Mouse (Mus musculus): ENCODE measurements around the gene Arhgef12. TPM values are rescaled to one million over a fixed set of nuclear protein-coding genes. Genes with fewer than 3 reads are reported as not detected.

The Arhgef12 gene
- polyA plus RNA-seq, 1 experiment from 2014 or later = 14.8 TPM

DNA sequence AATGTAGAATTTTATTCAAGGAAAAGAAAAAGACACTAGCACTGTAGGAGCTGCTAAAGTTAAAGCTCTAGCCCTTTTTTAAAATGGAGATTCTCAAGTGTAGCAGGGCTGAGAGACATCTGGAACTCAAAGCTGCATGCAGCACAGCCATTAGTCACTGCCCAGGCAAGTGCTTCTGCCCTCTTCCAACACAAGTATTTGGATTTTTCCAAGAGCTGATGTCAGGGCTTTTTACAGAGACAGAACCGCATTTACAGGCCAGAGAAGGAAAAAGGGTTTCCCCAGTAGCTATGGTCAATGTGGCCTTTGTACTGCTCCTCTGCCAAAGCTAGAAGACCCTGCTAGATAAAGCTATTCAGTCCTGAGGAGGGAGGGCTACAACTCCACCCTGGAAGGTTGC is 45.5 kb downstream of the Arhgef12 start:
- Histone ChIP-seq H3K36me3 (ENCODE audit: control insufficient read depth, insufficient read depth, low read length) (no peaks in the 10 kb centered on the region), H3K4me3 (ENCODE audit: low read depth, low read length) (no peak overlapping the region), H3K4me2 (ENCODE audit: low read depth, low read length, severe bottlenecking) (no peak overlapping the region), H3K4me1 (replicated peaks; ENCODE audit: control insufficient read depth, insufficient read depth, low read length) (no peaks in the 10 kb centered on the region), H3K27ac (ENCODE audit: low read depth, low read length) (no peak overlapping the region), H3K27me3 (ENCODE audit: control insufficient read depth, insufficient read depth, low read length) (no peaks in the 10 kb centered on the region), H3K9me3 (ENCODE audit: control insufficient read depth, low read length) (no peaks in the 10 kb centered on the region), H3K9ac (ENCODE audit: low read length) (no peak overlapping the region)
- ATAC-seq (replicated peaks; ENCODE audit: low FRiP score) (no peak), DNase-seq (ENCODE audit: low spot score) (no peak)
- WGBS = 73% methylated on average over 1 of the region's 1 CpGs

- DNase-seq (ENCODE audit: low spot score) (no peak), ATAC-seq (replicated peaks; ENCODE audit: low FRiP score) (no peak)
- H3K9me3 ChIP-seq (ENCODE audit: control insufficient read depth, low read length) = no peaks in the 10 kb centered on the region
- H3K27ac ChIP-seq (ENCODE audit: low read depth, low read length) = no peak overlapping the region
- no peak overlapping the region for H3K4me2 ChIP-seq (ENCODE audit: low read depth, low read length, severe bottlenecking)
- no peak overlapping the region for H3K9ac ChIP-seq (ENCODE audit: low read length)
- WGBS = 93% methylated on average over 2 of the region's 2 CpGs
- H3K4me1 ChIP-seq (replicated peaks; ENCODE audit: control insufficient read depth, insufficient read depth, low read length) = no peaks in the 10 kb centered on the region
- no peak overlapping the region for H3K4me3 ChIP-seq (ENCODE audit: low read depth, low read length)
- no peaks in the 10 kb centered on the region for H3K36me3 ChIP-seq (ENCODE audit: control insufficient read depth, insufficient read depth, low read length)
- no peaks in the 10 kb centered on the region for H3K27me3 ChIP-seq (ENCODE audit: control insufficient read depth, insufficient read depth, low read length)
Measured at GRCm38 (mm10) chr9:43050391-43050790, 56.6 kb downstream of the Arhgef12 start.

DNA sequence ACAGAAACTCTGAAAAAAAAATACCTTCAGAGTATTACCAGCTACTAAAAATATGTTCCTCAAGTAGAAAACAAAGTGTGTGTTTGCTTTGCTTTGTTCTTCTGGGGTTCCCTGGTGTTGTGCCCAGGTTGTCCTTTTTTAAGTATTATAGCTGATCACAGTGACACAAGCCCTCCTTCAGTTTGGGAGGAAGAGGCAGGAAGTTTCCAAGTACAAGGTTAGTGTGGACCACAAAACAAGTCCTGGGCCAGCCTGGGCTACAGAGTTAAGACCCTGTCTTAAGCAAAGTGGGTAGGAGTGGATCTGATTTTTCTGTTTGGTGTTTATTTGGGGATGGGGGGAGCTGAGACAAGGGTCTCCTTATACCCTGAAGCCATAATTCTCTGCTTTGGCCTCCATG is 62.6 kb downstream of the Arhgef12 start:
- Histone ChIP-seq H3K36me3 (ENCODE audit: control insufficient read depth, insufficient read depth, low read length) (no peaks in the 10 kb centered on the region), H3K4me2 (ENCODE audit: low read depth, low read length, severe bottlenecking) (no peak overlapping the region), H3K27me3 (ENCODE audit: control insufficient read depth, insufficient read depth, low read length) (no peaks in the 10 kb centered on the region), H3K27ac (ENCODE audit: low read depth, low read length) (no peak overlapping the region), H3K4me3 (ENCODE audit: low read depth, low read length) (no peak overlapping the region), H3K9ac (ENCODE audit: low read length) (no peak overlapping the region), H3K9me3 (ENCODE audit: control insufficient read depth, low read length) (no peaks in the 10 kb centered on the region), H3K4me1 (replicated peaks; ENCODE audit: control insufficient read depth, insufficient read depth, low read length) (no peaks in the 10 kb centered on the region)
- no peak for DNase-seq (ENCODE audit: low spot score)
- no peak for ATAC-seq (replicated peaks; ENCODE audit: low FRiP score)

- WGBS = 91% methylated on average over 8 of the region's 8 CpGs
- Histone ChIP-seq H3K4me2 (ENCODE audit: low read depth, low read length, severe bottlenecking) (no peak overlapping the region), H3K9ac (ENCODE audit: low read length) (no peak overlapping the region), H3K27me3 (ENCODE audit: control insufficient read depth, insufficient read depth, low read length) (no peaks in the 10 kb centered on the region), H3K9me3 (ENCODE audit: control insufficient read depth, low read length) (no peaks in the 10 kb centered on the region), H3K4me3 (ENCODE audit: low read depth, low read length) (no peak overlapping the region), H3K4me1 (replicated peaks; ENCODE audit: control insufficient read depth, insufficient read depth, low read length) (no peaks in the 10 kb centered on the region), H3K36me3 (ENCODE audit: control insufficient read depth, insufficient read depth, low read length) (no peaks in the 10 kb centered on the region), H3K27ac (ENCODE audit: low read depth, low read length) (no peak overlapping the region)
- ATAC-seq (replicated peaks; ENCODE audit: low FRiP score) = no peak
- DNase-seq (ENCODE audit: low spot score) = no peak
Measured at GRCm38 (mm10) chr9:43038466-43038865, 68.6 kb downstream of the Arhgef12 start.

DNA sequence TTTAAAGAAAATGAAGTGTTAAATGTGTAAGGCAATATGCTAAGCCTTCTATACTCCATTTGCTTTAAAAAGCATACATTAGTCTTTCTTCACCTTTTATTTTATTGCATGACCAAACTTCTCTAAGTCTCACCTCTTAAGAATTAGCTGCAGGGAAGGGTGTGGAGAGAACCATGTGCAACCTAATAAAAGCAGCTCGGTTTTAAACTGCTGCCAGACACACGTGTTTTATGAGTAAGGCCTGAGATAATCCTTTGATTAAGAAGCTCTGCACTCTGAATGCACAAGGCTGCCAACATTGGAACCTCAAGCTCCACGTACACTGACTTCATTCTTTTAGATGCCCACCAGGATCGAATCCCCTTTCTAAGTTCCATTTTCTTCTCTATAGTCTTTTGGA is 71.8 kb downstream of the Arhgef12 start:
- no peaks in the 10 kb centered on the region for H3K9me3 ChIP-seq (ENCODE audit: control insufficient read depth, low read length)
- H3K27ac ChIP-seq (ENCODE audit: low read depth, low read length) = no peak overlapping the region
- no peaks in the 10 kb centered on the region for H3K36me3 ChIP-seq (ENCODE audit: control insufficient read depth, insufficient read depth, low read length)
- 65% methylated on average over 4 of the region's 4 CpGs for WGBS
- no peak overlapping the region for H3K4me3 ChIP-seq (ENCODE audit: low read depth, low read length)
- H3K4me2 ChIP-seq (ENCODE audit: low read depth, low read length, severe bottlenecking) = no peak overlapping the region
- no peaks in the 10 kb centered on the region for H3K27me3 ChIP-seq (ENCODE audit: control insufficient read depth, insufficient read depth, low read length)
- no peak for DNase-seq (ENCODE audit: low spot score)
- no peak for ATAC-seq (replicated peaks; ENCODE audit: low FRiP score)
- H3K9ac ChIP-seq (ENCODE audit: low read length) = no peak overlapping the region
- H3K4me1 ChIP-seq (replicated peaks; ENCODE audit: control insufficient read depth, insufficient read depth, low read length) = no peaks in the 10 kb centered on the region

DNA sequence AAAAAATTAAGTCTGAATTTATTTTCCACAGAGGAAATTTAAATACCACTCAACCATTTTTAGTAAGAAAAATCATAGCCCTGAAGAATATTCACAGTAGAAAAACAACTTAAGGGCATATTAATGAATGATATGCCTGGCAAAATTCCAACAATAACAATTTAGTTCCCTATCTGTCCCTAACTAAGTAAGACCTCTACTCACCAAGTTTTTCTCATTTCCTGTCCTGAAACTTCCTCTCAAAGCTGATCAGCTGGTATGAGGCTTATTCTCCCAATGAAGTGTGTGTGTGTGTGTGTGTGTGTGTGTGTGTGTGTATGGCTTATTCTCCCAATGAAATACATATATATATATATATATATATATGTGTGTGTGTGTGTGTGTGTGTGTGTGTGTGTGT is 72.8 kb downstream of the Arhgef12 start:
- Histone ChIP-seq H3K4me3 (ENCODE audit: low read depth, low read length) (no peak overlapping the region), H3K27ac (ENCODE audit: low read depth, low read length) (no peak overlapping the region), H3K4me1 (replicated peaks; ENCODE audit: control insufficient read depth, insufficient read depth, low read length) (no peaks in the 10 kb centered on the region), H3K9ac (ENCODE audit: low read length) (no peak overlapping the region), H3K36me3 (ENCODE audit: control insufficient read depth, insufficient read depth, low read length) (no peaks in the 10 kb centered on the region), H3K27me3 (ENCODE audit: control insufficient read depth, insufficient read depth, low read length) (no peaks in the 10 kb centered on the region), H3K4me2 (ENCODE audit: low read depth, low read length, severe bottlenecking) (no peak overlapping the region), H3K9me3 (ENCODE audit: control insufficient read depth, low read length) (no peaks in the 10 kb centered on the region)
- no peak for DNase-seq (ENCODE audit: low spot score)
- ATAC-seq (replicated peaks; ENCODE audit: low FRiP score) = no peak

DNA sequence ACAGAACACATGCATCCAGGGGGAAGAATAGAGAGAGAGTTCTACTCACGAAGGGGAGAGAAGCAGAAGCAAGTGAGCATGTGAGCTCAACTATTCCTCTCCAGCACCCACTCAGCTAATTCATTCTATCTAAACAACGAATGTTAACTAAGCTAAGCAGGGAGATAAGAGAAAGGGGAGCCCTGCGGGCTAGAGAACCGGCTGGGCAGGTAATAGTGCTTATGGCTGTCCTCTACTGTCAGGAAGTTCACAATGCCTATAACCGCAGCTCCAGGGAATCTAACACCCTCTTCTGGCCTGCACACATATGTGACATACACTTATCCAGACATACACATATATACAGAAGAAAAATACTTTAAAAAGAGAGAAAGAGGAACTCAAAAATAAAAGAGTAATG is 79.3 kb downstream of the Arhgef12 start:
- H3K9ac ChIP-seq (ENCODE audit: low read length) = no peak overlapping the region
- H3K4me2 ChIP-seq (ENCODE audit: low read depth, low read length, severe bottlenecking) = no peak overlapping the region
- no peaks in the 10 kb centered on the region for H3K4me1 ChIP-seq (replicated peaks; ENCODE audit: control insufficient read depth, insufficient read depth, low read length)
- 78% methylated on average over 5 of the region's 5 CpGs for WGBS
- no peaks in the 10 kb centered on the region; the same call in 1 of the 2 replicates for H3K36me3 ChIP-seq (ENCODE audit: control insufficient read depth, insufficient read depth, low read length)
- H3K27ac ChIP-seq (ENCODE audit: low read depth, low read length) = no peak overlapping the region
- DNase-seq (ENCODE audit: low spot score) = no peak
- H3K9me3 ChIP-seq (ENCODE audit: control insufficient read depth, low read length) = no peaks in the 10 kb centered on the region
- H3K4me3 ChIP-seq (ENCODE audit: low read depth, low read length) = no peak overlapping the region
- no peak for ATAC-seq (replicated peaks; ENCODE audit: low FRiP score)
- H3K27me3 ChIP-seq (ENCODE audit: control insufficient read depth, insufficient read depth, low read length) = no peaks in the 10 kb centered on the region

- 88% methylated on average over 5 of the region's 5 CpGs for WGBS
- H3K4me3 ChIP-seq (ENCODE audit: low read depth, low read length) = no peak overlapping the region
- no peak for DNase-seq (ENCODE audit: low spot score)
- H3K4me1 ChIP-seq (replicated peaks; ENCODE audit: control insufficient read depth, insufficient read depth, low read length) = no peaks in the 10 kb centered on the region
- H3K4me2 ChIP-seq (ENCODE audit: low read depth, low read length, severe bottlenecking) = no peak overlapping the region
- H3K9ac ChIP-seq (ENCODE audit: low read length) = no peak overlapping the region
- H3K27me3 ChIP-seq (ENCODE audit: control insufficient read depth, insufficient read depth, low read length) = no peaks in the 10 kb centered on the region
- H3K27ac ChIP-seq (ENCODE audit: low read depth, low read length) = no peak overlapping the region
- ATAC-seq (replicated peaks; ENCODE audit: low FRiP score) = no peak
- no peaks in the 10 kb centered on the region for H3K9me3 ChIP-seq (ENCODE audit: control insufficient read depth, low read length)
- peaks cover 3% of the 10 kb centered on the region; the same call in 1 of the 2 replicates for H3K36me3 ChIP-seq (ENCODE audit: control insufficient read depth, insufficient read depth, low read length)
Measured at GRCm38 (mm10) chr9:43021515-43022251, 85.4 kb downstream of the Arhgef12 start.

DNA sequence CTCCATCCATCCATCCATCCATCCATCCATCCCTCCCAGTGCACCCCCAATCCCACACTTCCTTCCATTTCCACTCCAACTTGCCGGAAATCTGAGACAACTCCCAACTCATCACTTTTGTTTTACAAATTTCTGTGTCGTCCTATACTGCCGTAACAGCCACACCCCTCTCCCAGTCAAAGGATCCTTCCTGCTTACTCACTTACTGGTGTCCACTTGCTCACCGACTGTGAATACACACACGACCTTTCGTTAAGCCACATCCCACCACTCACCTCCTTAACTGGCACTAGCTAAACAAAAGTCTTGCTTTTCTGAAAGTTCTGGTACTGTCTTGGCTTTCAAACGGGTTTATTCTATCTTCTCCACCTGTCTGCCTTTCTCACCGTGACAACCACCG is 87.4 kb downstream of the Arhgef12 start:
- H3K36me3 ChIP-seq (ENCODE audit: control insufficient read depth, insufficient read depth, low read length) = peaks cover 3% of the 10 kb centered on the region; the same call in 1 of the 2 replicates
- 95% methylated on average over 9 of the region's 9 CpGs for WGBS
- no peak overlapping the region for H3K9ac ChIP-seq (ENCODE audit: low read length)
- no peak overlapping the region for H3K4me3 ChIP-seq (ENCODE audit: low read depth, low read length)
- no peak overlapping the region for H3K4me2 ChIP-seq (ENCODE audit: low read depth, low read length, severe bottlenecking)
- H3K9me3 ChIP-seq (ENCODE audit: control insufficient read depth, low read length) = no peaks in the 10 kb centered on the region
- H3K27ac ChIP-seq (ENCODE audit: low read depth, low read length) = no peak overlapping the region
- H3K4me1 ChIP-seq (replicated peaks; ENCODE audit: control insufficient read depth, insufficient read depth, low read length) = no peaks in the 10 kb centered on the region
- ATAC-seq (replicated peaks; ENCODE audit: low FRiP score) (no peak), DNase-seq (ENCODE audit: low spot score) (no peak)
- no peaks in the 10 kb centered on the region for H3K27me3 ChIP-seq (ENCODE audit: control insufficient read depth, insufficient read depth, low read length)

Data from forebrain, embryonic 11.5 days (tissue).